Mouse (Mus musculus) mesoderm, embryonic 11.5 days (tissue): Measurements from ENCODE around the gene Rab44.
"Not testable (repeated sequence)": the region's sequence is repeated elsewhere in the genome, so short reads cannot be mapped to it uniquely, and the experiment has no call there.

Source experiments
- DNase-seq: peaks from one replicate; pipeline ENCODE4 v3.0.0-alpha.2; 2012; ENCODE audit warnings: low read depth, low spot score

Gene Rab44

DNA sequence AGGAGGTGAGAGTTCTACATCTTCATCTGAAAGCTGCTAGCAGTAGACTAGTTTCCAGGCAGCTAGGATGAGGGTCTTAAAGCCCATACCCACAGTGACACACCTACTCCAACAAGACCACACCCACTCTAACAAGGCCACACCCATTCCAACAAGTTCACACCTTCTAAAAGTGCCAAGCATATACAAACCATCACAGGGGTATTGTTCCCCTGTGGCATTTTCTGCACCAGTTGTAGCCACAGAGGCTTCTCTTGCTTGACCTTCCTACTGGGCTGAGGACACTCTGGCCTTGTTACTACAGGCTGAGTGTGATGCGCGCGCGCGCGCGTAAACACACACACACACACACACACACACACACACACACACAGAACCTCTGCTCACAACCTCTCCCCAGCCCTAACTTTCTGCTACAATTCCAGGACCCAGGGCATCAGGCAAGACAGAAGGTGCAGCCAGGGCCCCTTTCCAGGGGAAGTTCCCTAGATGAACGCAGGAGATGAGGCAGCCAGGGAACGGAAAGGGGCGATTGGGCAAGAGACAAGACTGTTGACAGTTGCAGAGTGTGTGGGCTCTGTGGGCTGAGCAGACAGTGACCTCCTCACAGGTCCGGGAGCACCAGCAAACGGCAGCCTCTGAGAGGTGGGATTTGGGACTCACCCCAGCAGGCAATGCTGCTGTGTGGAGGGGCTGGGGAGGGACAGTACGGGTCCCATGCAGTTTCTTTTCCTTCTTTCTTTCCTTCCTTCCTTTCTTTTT lies at the start of gene Rab44:
TSS of gene Rab44 (plus strand) at position 555 of the 762 bp plus-strand sequence.
- no peak for DNase-seq

DNA sequence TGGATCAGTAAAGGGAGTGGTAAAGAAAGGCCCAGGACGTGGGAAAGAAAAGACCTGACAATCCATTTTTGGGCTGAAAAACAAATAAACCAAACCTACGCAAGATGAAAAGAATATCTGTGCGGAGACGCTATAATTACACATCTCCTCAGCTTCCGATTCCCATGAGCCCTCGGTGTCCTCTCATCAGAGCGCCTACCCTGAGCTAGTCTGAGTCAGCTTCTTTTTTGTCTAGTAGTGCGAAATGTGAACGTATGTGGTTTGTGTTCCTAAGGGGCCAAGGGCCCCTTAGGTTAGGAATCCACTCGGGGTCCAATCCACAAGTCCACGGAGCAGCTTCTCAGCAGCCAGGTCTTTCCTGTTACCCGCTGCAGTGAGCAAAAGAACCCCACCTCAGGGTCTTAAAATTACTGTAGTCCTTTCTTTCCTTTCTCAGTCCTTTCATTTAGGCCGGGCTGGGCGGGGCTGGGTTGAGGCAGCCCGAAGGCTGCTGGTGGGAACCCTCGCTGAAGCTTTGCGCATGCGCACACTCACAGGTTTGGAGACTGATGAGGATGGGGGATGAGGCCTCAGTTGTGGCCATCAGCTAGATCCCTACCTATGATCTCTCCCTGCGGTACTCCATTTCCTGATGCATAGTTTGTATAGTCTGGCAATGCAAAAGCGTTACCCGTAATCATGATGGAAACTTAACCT lies 48.6 kb upstream of the Rab44 start:
- DNase-seq, result no peak

- DNase-seq, result no peak
Measured at GRCm38 (mm10) chr17:29065971-29066370, 48.0 kb upstream of the Rab44 start.

- not testable (repeated sequence) for DNase-seq
Measured at GRCm38 (mm10) chr17:29067416-29067815, 46.5 kb upstream of the Rab44 start.

DNA sequence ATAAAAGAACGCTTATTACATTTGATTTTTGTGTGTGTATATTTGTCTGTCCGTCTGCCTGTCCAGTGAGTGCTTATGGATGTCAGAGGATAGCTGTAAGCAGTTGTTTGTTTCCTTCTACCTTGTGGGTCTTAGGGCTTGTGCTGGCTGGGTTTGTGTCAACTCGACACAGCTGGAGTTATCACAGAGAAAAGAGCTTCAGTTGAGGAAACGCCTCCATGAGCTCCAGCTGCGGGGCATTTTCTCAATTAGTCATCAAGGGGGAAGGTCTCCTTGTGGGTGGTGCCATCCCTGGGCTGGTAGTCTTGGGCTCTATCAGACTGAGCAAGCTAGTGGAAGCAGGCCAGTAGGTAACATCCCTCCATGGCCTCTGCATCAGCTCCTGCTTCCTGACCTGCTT lies 46.1 kb upstream of the Rab44 start:
- DNase-seq, result no peak

DNA sequence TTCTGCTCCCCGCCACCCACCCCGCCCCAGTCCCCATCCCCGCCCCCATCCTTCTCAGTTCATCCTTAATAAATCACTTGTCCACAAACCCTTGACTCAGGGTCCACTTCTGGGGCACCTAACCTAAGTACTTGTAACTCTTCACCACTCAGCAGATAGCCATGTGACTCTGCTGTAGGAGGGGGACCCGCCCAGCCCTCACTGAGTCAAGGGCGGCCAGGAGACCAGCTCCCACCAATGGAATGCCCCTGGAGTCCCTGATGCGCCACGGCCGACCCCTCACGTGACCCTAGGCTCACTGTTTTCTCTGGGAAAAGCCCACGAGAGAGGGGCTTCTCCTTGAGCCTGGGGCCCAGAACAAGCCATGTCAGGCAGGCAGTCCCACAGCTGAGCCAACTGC lies 44.9 kb upstream of the Rab44 start:
- DNase-seq, result no peak

GRCm38 (mm10) chr17:29071820-29072219 lies 42.1 kb upstream of the Rab44 start:
- DNase-seq, result no peak

GRCm38 (mm10) chr17:29072701-29073307 lies 41.1 kb upstream of the Rab44 start:
- no peak for DNase-seq

GRCm38 (mm10) chr17:29073313-29073712 lies 40.6 kb upstream of the Rab44 start:
- DNase-seq, result no peak

GRCm38 (mm10) chr17:29074085-29074484 lies 39.9 kb upstream of the Rab44 start:
- no peak for DNase-seq

GRCm38 (mm10) chr17:29076235-29076634 lies 37.7 kb upstream of the Rab44 start:
- no peak for DNase-seq

- DNase-seq, result no peak
Measured at GRCm38 (mm10) chr17:29077786-29078509, 36.0 kb upstream of the Rab44 start.

GRCm38 (mm10) chr17:29078519-29079383 lies 35.2 kb upstream of the Rab44 start:
- DNase-seq, result no peak

DNA sequence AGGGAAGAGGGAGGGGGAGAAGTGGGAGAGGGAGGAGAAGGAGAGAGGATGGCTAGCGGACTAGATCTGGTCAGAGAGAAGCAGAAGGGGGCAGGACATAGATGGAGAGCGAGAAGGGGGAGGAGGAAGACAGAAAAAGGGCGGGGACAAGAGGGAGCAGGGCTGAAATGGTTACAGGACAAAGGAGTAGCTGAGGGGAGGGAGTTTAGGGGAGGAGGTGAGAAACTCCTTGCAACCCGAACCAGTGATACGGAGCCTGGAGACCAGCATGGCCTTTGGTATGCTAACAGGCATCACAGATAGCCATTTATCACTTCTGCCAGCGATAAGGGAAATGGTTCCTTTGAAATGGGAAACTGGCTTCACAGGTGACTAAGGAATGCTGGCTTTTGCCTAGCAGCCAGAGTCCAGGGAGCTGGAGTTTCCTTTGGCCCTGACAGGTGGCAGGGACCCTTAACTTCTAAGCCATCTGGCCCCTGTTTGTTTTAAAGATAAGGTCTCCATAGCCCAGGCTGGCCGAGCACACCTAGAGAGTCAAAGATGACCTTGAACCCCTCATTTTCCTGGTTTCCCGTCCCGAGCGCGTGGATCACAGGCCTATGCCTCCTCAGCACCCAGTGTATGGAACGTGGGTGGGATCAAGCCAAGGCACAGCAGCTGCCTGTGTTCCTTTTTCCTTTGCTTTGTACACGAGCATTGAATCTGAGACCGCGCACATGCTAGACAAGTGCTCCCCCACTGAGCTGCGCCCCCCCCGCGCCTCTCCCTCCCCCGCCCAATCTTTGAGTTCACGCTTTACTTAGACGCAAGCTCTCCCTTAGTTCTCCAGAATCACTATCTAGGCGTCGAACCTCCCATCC lies 33.0 kb upstream of the Rab44 start:
- DNase-seq, result peak; percentile 70

- DNase-seq, result no peak
Measured at GRCm38 (mm10) chr17:29081618-29082381, 32.1 kb upstream of the Rab44 start.

- no peak for DNase-seq
Measured at GRCm38 (mm10) chr17:29083586-29083985, 30.4 kb upstream of the Rab44 start.

DNA sequence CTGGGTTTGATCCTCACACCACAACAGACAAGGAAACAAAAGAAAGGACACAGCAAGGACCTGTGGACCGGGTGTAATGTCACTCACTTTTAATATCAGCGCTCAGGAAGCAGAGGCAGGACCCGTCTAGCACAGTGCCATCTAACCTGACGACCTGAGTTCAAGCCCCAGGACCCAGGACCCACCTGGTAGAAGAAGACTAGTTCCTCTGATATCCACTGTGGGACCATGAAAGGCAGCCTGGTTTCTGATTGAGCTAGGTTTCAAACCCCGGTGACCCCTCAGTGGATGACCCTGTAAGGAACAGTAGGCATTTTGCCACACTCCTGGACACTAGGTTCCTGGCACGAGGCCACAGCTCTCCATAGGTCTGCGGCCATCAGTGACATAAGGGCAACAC lies 29.3 kb upstream of the Rab44 start:
- DNase-seq, result no peak

GRCm38 (mm10) chr17:29085266-29085665 lies 28.7 kb upstream of the Rab44 start:
- DNase-seq, result no peak

DNA sequence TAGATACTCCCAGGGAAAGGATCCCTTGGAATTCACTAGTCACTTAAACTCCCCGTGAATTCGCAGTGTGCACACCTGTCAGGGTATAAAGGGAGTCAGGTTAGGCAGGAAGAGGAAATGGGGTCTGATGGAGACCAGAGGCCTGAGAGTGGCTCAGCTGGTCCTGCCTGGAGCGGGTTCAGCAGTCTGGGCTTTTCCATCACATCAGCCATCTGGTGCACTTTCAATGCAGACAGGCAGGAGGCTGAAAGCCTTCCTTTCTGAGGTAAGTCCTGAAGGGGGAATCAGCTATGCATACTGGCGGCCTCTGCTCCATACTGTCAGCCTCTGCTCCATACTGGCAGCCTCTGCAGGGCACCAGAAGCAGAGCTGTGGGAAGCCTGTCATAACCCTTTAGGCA lies 27.0 kb upstream of the Rab44 start:
- no peak for DNase-seq
